Mouse (Mus musculus): ENCODE results near the gene Rbks. TPM values are rescaled to one million over a fixed set of nuclear protein-coding genes. Genes with fewer than 3 reads are reported as not detected.
"Not testable (repeated sequence)": the region's sequence is repeated elsewhere in the genome, so short reads cannot be mapped to it uniquely, and the experiment has no call there.

Gene Rbks
- total RNA-seq, 1 experiment from 2014 or later = 7.2 TPM

- ATAC-seq (ENCODE audit: extremely low read depth, insufficient number of reproducible peaks, low FRiP score, poor library complexity, severe bottlenecking) = peak; percentile 47
These were observed 100.7 kb downstream of the Rbks start, which contains the start of gene Mrpl33 for GRCm38 (mm10) chr5:31596481-31597429. Gene Mrpl33 (plus strand): TSS chr5:31596935.

- ATAC-seq (ENCODE audit: extremely low read depth, insufficient number of reproducible peaks, low FRiP score, poor library complexity, severe bottlenecking) = no peak
These were observed 101.6 kb downstream of the Rbks start for GRCm38 (mm10) chr5:31595868-31596267.

GRCm38 (mm10) chr5:31591122-31591521 is 106.3 kb downstream of the Rbks start:
- no peak for ATAC-seq (ENCODE audit: extremely low read depth, insufficient number of reproducible peaks, low FRiP score, poor library complexity, severe bottlenecking)

GRCm38 (mm10) chr5:31589711-31590319 is 107.6 kb downstream of the Rbks start:
- no peak for ATAC-seq (ENCODE audit: extremely low read depth, insufficient number of reproducible peaks, low FRiP score, poor library complexity, severe bottlenecking)

- not testable (repeated sequence) for ATAC-seq (ENCODE audit: extremely low read depth, insufficient number of reproducible peaks, low FRiP score, poor library complexity, severe bottlenecking)
These were observed 108.8 kb downstream of the Rbks start for GRCm38 (mm10) chr5:31588672-31589071.

- ATAC-seq (ENCODE audit: extremely low read depth, insufficient number of reproducible peaks, low FRiP score, poor library complexity, severe bottlenecking) = no peak
These were observed 109.4 kb downstream of the Rbks start for GRCm38 (mm10) chr5:31588016-31588415.

- ATAC-seq (ENCODE audit: extremely low read depth, insufficient number of reproducible peaks, low FRiP score, poor library complexity, severe bottlenecking) = no peak
These were observed 111.9 kb downstream of the Rbks start for GRCm38 (mm10) chr5:31585526-31585925.

GRCm38 (mm10) chr5:31583261-31583660 is 114.2 kb downstream of the Rbks start:
- no peak for ATAC-seq (ENCODE audit: extremely low read depth, insufficient number of reproducible peaks, low FRiP score, poor library complexity, severe bottlenecking)

GRCm38 (mm10) chr5:31581932-31582331 is 115.5 kb downstream of the Rbks start:
- ATAC-seq (ENCODE audit: extremely low read depth, insufficient number of reproducible peaks, low FRiP score, poor library complexity, severe bottlenecking) = peak; percentile 49; the same call in 1 of the 2 replicates

GRCm38 (mm10) chr5:31581263-31581662 is 116.2 kb downstream of the Rbks start:
- peak; percentile 48; the same call in 1 of the 2 replicates for ATAC-seq (ENCODE audit: extremely low read depth, insufficient number of reproducible peaks, low FRiP score, poor library complexity, severe bottlenecking)

- ATAC-seq (ENCODE audit: extremely low read depth, insufficient number of reproducible peaks, low FRiP score, poor library complexity, severe bottlenecking) = peak; percentile 45; the same call in 1 of the 2 replicates
These were observed 120.9 kb downstream of the Rbks start for GRCm38 (mm10) chr5:31576539-31576975.

Other genes with a start within 250 kb of the Rbks start
- 38.9 and 42.7 TPM in 2 replicates for gene Zfp512, start 245.2 kb downstream of the Rbks start, total RNA-seq (2017)
- gene 4930548H24Rik, start 211.9 kb downstream of the Rbks start, total RNA-seq (2017) = 0.86 and 1.2 TPM in 2 replicates
- 20.5 and 26.8 TPM in 2 replicates for gene Gpn1, start 202.9 kb downstream of the Rbks start, total RNA-seq (2017)
- gene Slc4a1ap, start 170.6 kb downstream of the Rbks start, total RNA-seq (2017) = 97.4 and 104 TPM in 2 replicates
- gene Supt7l, start 169.8 kb downstream of the Rbks start, total RNA-seq (2017) = 15.3 and 16.2 TPM in 2 replicates
- gene Mrpl33, start 100.7 kb downstream of the Rbks start, total RNA-seq (2017) = 244 and 247 TPM in 2 replicates
- gene Babam2, start 57 bp upstream of the Rbks start, total RNA-seq (2017) = 43.1 and 51.3 TPM in 2 replicates

Data from neutrophil, adult 5-6 weeks (primary cell).